Comparison of ENCODE assay signal across 18 mouse cellular contexts in genomic region chr9:119025263-119025662, GRCm38 (mm10). TPM values are rescaled to one million over a fixed set of nuclear protein-coding genes. Genes with fewer than 3 reads are reported as not detected.
DNase-seq lines count a peak whose midpoint lies in the region; ATAC-seq and TF ChIP-seq lines count a peak whose summit lies in the region.
"Had no signal": no experiment of that assay in that cellular context is flagged by ENCODE, and none has a peak within 500 bp of the region (broad histone marks: within the 10 kb centered on the region; RNA-seq: fewer than 3 reads in every experiment).

No protein-coding gene starts in this region.

- TF ChIP-seq CTCF in lung, embryonic 14.5 days (IDR thresholded peaks at IDR 0.05; ENCODE audit: low read depth): no peak
- no peak for TF ChIP-seq CTCF in intestine, postnatal 0 days (IDR thresholded peaks at IDR 0.05; ENCODE audit: low read depth)
- TF ChIP-seq CTCF in kidney, postnatal 0 days (IDR thresholded peaks at IDR 0.05; ENCODE audit: low read depth): no peak; the same call in 1 of the 2 replicates

- no peaks in the 10 kb centered on the region for H3K4me1 ChIP-seq in lung, embryonic 14.5 days (ENCODE audit: insufficient read depth)
- no peaks in the 10 kb centered on the region for H3K4me1 ChIP-seq in intestine, postnatal 0 days (replicated peaks; ENCODE audit: control insufficient read depth, insufficient read depth, low read length)
- peaks cover 27% of the 10 kb centered on the region for H3K4me1 ChIP-seq in kidney, postnatal 0 days (replicated peaks; ENCODE audit: insufficient read depth, low read length)
- H3K4me1 ChIP-seq in limb, embryonic 14.5 days (ENCODE audit: control insufficient read depth, insufficient read depth, low read length): peaks cover 15% of the 10 kb centered on the region
- H3K4me1 ChIP-seq in forebrain, embryonic 10.5 days: peaks cover 11% of the 10 kb centered on the region

- H3K4me3 ChIP-seq in lung, embryonic 14.5 days (ENCODE audit: low read depth, low read length): no peak overlapping the region
- no peak overlapping the region for H3K4me3 ChIP-seq in intestine, postnatal 0 days (ENCODE audit: low read depth, low read length)
- no peak overlapping the region for H3K4me3 ChIP-seq in kidney, postnatal 0 days (replicated peaks; ENCODE audit: low read depth, low read length)
- no peak overlapping the region for H3K4me3 ChIP-seq in limb, embryonic 14.5 days (replicated peaks; ENCODE audit: low read length)
- no peak overlapping the region for H3K4me3 ChIP-seq in forebrain, embryonic 10.5 days
- H3K4me3 ChIP-seq: myocyte had no signal

- WGBS in lung, embryonic 14.5 days: 62% methylated on average over 6 of the region's 6 CpGs
- 60% methylated on average over 6 of the region's 6 CpGs for WGBS in intestine, postnatal 0 days
- 23% methylated on average over 6 of the region's 6 CpGs for WGBS in kidney, postnatal 0 days
- WGBS in limb, embryonic 14.5 days: 45% methylated on average over 6 of the region's 6 CpGs
- WGBS in forebrain, embryonic 10.5 days: 86% methylated on average over 6 of the region's 6 CpGs

- H3K4me2 ChIP-seq in lung, embryonic 14.5 days: no peak overlapping the region
- H3K4me2 ChIP-seq in intestine, postnatal 0 days (replicated peaks; ENCODE audit: low read depth): no peak overlapping the region
- no peak overlapping the region for H3K4me2 ChIP-seq in kidney, postnatal 0 days (ENCODE audit: low read length)
- no peak overlapping the region for H3K4me2 ChIP-seq in limb, embryonic 14.5 days (replicated peaks; ENCODE audit: low read depth, low read length, severe bottlenecking)
- H3K4me2 ChIP-seq: hindbrain, embryonic 14.5 days had no signal

- TF ChIP-seq POLR2A in limb, embryonic 14.5 days (IDR thresholded peaks at IDR 0.05; ENCODE audit: borderline replicate concordance, extremely low read depth, insufficient read depth, insufficient read length): no peak

- H3K27ac ChIP-seq in lung, embryonic 14.5 days (ENCODE audit: low read depth): peak overlapping the region; percentile 75
- H3K27ac ChIP-seq in intestine, postnatal 0 days (ENCODE audit: low read depth, low read length): peak overlapping the region; percentile 11; the same call in 1 of the 2 replicates
- H3K27ac ChIP-seq in kidney, postnatal 0 days: peak overlapping the region; percentile 75
- H3K27ac ChIP-seq in limb, embryonic 14.5 days (replicated peaks; ENCODE audit: low read depth, low read length): 0 out of 2 replicates have a peak overlapping the region, but pooled peaks have one; percentile 35
- no peak overlapping the region for H3K27ac ChIP-seq in forebrain, embryonic 10.5 days
- H3K27ac ChIP-seq: hindbrain, embryonic 14.5 days had no signal

- H3K36me3 ChIP-seq in lung, embryonic 14.5 days (ENCODE audit: insufficient read depth): peaks cover 12% of the 10 kb centered on the region; the same call in 1 of the 2 replicates
- H3K36me3 ChIP-seq in intestine, postnatal 0 days (ENCODE audit: control insufficient read depth, insufficient read depth): peaks cover 21% of the 10 kb centered on the region; the same call in 1 of the 2 replicates
- peaks cover 21% of the 10 kb centered on the region; the same call in 1 of the 2 replicates for H3K36me3 ChIP-seq in kidney, postnatal 0 days (ENCODE audit: insufficient read depth, low read length)
- H3K36me3 ChIP-seq in limb, embryonic 14.5 days (ENCODE audit: control insufficient read depth, insufficient read depth, low read length): peaks cover 36% of the 10 kb centered on the region
- H3K36me3 ChIP-seq in forebrain, embryonic 10.5 days (replicated peaks): no peaks in the 10 kb centered on the region

- no peak for DNase-seq in lung, embryonic 14.5 days
- no peak for DNase-seq in lung, postnatal 14 days
- peak; percentile 51 for DNase-seq in kidney, postnatal 0 days (ENCODE audit: low spot score)
- DNase-seq in limb, embryonic 14.5 days (ENCODE audit: low spot score): no peak
- DNase-seq in neural tube, embryonic 10.5 days (ENCODE audit: extremely low spot score, low spot score): no peak
- DNase-seq in forebrain, embryonic 10.5 days (ENCODE audit: extremely low spot score, low spot score): no peak
- DNase-seq: adrenal gland, postnatal 10 days; cerebellum, adult 11 months; gastrocnemius, postnatal 14 days; heart, postnatal 10 days; left cerebral cortex, postnatal 4 days; midbrain, embryonic 14.5 days; retina, postnatal 1 day; right cerebral cortex, postnatal 4 days; thymus, postnatal 4 days had no signal

- H3K9ac ChIP-seq in lung, embryonic 14.5 days: no peak overlapping the region
- H3K9ac ChIP-seq in intestine, postnatal 0 days (ENCODE audit: low read depth, low read length): no peak overlapping the region
- peak overlapping the region; percentile 6; the same call in 1 of the 2 replicates for H3K9ac ChIP-seq in kidney, postnatal 0 days (ENCODE audit: low read depth, low read length)
- 0 out of 2 replicates have a peak overlapping the region, but pooled peaks have one; percentile 7 for H3K9ac ChIP-seq in limb, embryonic 14.5 days (ENCODE audit: low read depth, low read length, severe bottlenecking)
- H3K9ac ChIP-seq: hindbrain, embryonic 14.5 days had no signal

- no peak for ATAC-seq in lung, embryonic 14.5 days (ENCODE audit: insufficient read depth)
- ATAC-seq in intestine, postnatal 0 days: no peak
- ATAC-seq in kidney, postnatal 0 days (replicated peaks; ENCODE audit: low FRiP score, low read depth): peak; percentile 33; the same call in 1 of the 2 replicates
- no peak for ATAC-seq in limb, embryonic 14.5 days (ENCODE audit: low FRiP score, low read depth)

- H3K27me3 ChIP-seq in lung, embryonic 14.5 days (ENCODE audit: insufficient read depth, low read length): no peaks in the 10 kb centered on the region
- no peaks in the 10 kb centered on the region for H3K27me3 ChIP-seq in intestine, postnatal 0 days (replicated peaks; ENCODE audit: control insufficient read depth, insufficient read depth, low read length)
- H3K27me3 ChIP-seq in kidney, postnatal 0 days (ENCODE audit: insufficient read depth, low read length): no peaks in the 10 kb centered on the region
- H3K27me3 ChIP-seq in limb, embryonic 14.5 days (ENCODE audit: control insufficient read depth, insufficient read depth, low read length): no peaks in the 10 kb centered on the region
- H3K27me3 ChIP-seq in forebrain, embryonic 10.5 days (ENCODE audit: poor library complexity, severe bottlenecking): no peaks in the 10 kb centered on the region

- H3K9me3 ChIP-seq in lung, embryonic 14.5 days (ENCODE audit: low read depth, low read length): no peaks in the 10 kb centered on the region
- no peaks in the 10 kb centered on the region for H3K9me3 ChIP-seq in intestine, postnatal 0 days (ENCODE audit: control insufficient read depth)
- no peaks in the 10 kb centered on the region for H3K9me3 ChIP-seq in kidney, postnatal 0 days (replicated peaks; ENCODE audit: low read length)
- H3K9me3 ChIP-seq in limb, embryonic 14.5 days (ENCODE audit: control insufficient read depth, low read length): no peaks in the 10 kb centered on the region
- no peaks in the 10 kb centered on the region for H3K9me3 ChIP-seq in forebrain, embryonic 10.5 days

RNA-seq across cellular contexts. Expression of gene Vill, which starts 27.3 kb away (rescaled TPM):
- polyA plus RNA-seq in lung, embryonic 14.5 days (2014; fragmentation: Nextera tagmentation; extraction: Ambion mirVana): 35.6 and 36.7 TPM in 2 replicates
- polyA plus RNA-seq in intestine, postnatal 0 days (2015; fragmentation: Nextera tagmentation; extraction: Ambion mirVana): 3.6 and 5.1 TPM in 2 replicates
- 38.8 and 41.8 TPM in 2 replicates for polyA plus RNA-seq in kidney, postnatal 0 days (2015; fragmentation: Nextera tagmentation; extraction: Ambion mirVana)
- 49.8 and 68.2 TPM in 2 replicates for polyA plus RNA-seq in limb, embryonic 14.5 days (2012; rRNA removed)
- 25.2 and 29.0 TPM in 2 replicates for polyA plus RNA-seq in limb, embryonic 14.5 days (2014; fragmentation: Nextera tagmentation; extraction: Ambion mirVana)
- 13.6 and 15.2 TPM in 2 replicates for polyA plus RNA-seq in forebrain, embryonic 10.5 days (2016; fragmentation: Nextera tagmentation; extraction: Ambion mirVana)

Comparison
In these comparisons a context has a peak if more than half of its experiments do, and no peak if none do; other contexts are left out.
1. H3K9ac ChIP-seq: peak in kidney, postnatal 0 days (single experiment) and limb, embryonic 14.5 days (single experiment); none in lung, embryonic 14.5 days (single experiment) and intestine, postnatal 0 days (single experiment).